Mouse (Mus musculus) right cerebral cortex, postnatal 25 days (tissue): ENCODE results near the gene Ndc80.
A peak's percentile ranks its signal among the peaks of the same experiment; 100 is the strongest.
"Not testable (repeated sequence)": the region's sequence is repeated elsewhere in the genome, so short reads cannot be mapped to it uniquely, and the experiment has no call there.

ENCODE experiments used
- DNase-seq: peaks from one replicate; pipeline ENCODE4 v3.0.0; 2022

Ndc80 gene

GRCm38 (mm10) chr17:71476346-71477020 is 50.2 kb downstream of the Ndc80 start:
- DNase-seq = no peak

GRCm38 (mm10) chr17:71475705-71476089 is 51.0 kb downstream of the Ndc80 start:
- peak; percentile 68 for DNase-seq

- DNase-seq = peak; percentile 93
These were observed 51.6 kb downstream of the Ndc80 start, which contains the start of gene Smchd1 for GRCm38 (mm10) chr17:71474762-71475704. Gene Smchd1, minus strand, starts transcription at chr17:71475343.

- no peak for DNase-seq
These were observed 52.5 kb downstream of the Ndc80 start for GRCm38 (mm10) chr17:71474128-71474527.

- no peak for DNase-seq
These were observed 55.4 kb downstream of the Ndc80 start for GRCm38 (mm10) chr17:71471261-71471660.

GRCm38 (mm10) chr17:71460312-71460711 is 66.3 kb downstream of the Ndc80 start:
- no peak for DNase-seq

- DNase-seq = no peak
These were observed 66.8 kb downstream of the Ndc80 start, which contains the start of gene Gm4707 for GRCm38 (mm10) chr17:71459818-71460217. Gene Gm4707, minus strand, starts transcription at chr17:71459918.

- not testable (repeated sequence) for DNase-seq
These were observed 69.3 kb downstream of the Ndc80 start for GRCm38 (mm10) chr17:71457361-71457760.
